Mouse (Mus musculus) embryonic facial prominence, embryonic 14.5 days (tissue): ENCODE data around the gene 4933411K16Rik. TPM values are rescaled to one million over a fixed set of nuclear protein-coding genes. Genes with fewer than 3 reads are reported as not detected.
A peak's percentile ranks its signal among the peaks of the same experiment; 100 is the strongest.

Source experiments
- ATAC-seq: fragments of 200-750 bp; cut with Nextera tagmentation; 2 replicates; pipeline ENCODE4 v1.8.0; 2017; ENCODE audit warnings: low read depth, moderate number of reproducible peaks, moderate TSS enrichment
- DNase-seq: peaks from one replicate; pipeline ENCODE4 v3.0.0-alpha.2; 2015; ENCODE audit warnings: low spot score
- H3K27ac ChIP-seq: fragments of 300-500 bp; sonication (generic); replicated peaks from 2 replicates; pipeline ENCODE4 v1.5.1; 2014; ENCODE audit warnings: low read depth, mild to moderate bottlenecking, low read length, moderate library complexity
- H3K27me3 ChIP-seq: fragments of 300-500 bp; sonication (generic); replicated peaks from 2 replicates; pipeline ENCODE4 v1.6.1; 2014; ENCODE audit warnings: low read length; ENCODE audit not compliant: control insufficient read depth, insufficient read depth
- H3K36me3 ChIP-seq: fragments of 300-500 bp; sonication (generic); 2 replicates; pipeline ENCODE4 v1.6.1; 2014; ENCODE audit warnings: low read length, mixed read lengths; ENCODE audit not compliant: control insufficient read depth, insufficient read depth
- H3K4me1 ChIP-seq: fragments of 300-500 bp; sonication (generic); 2 replicates; pipeline ENCODE4 v1.6.1; 2014; ENCODE audit warnings: antibody characterized with exemption, low read length; ENCODE audit not compliant: control insufficient read depth, insufficient read depth
- H3K4me2 ChIP-seq: fragments of 300-500 bp; sonication (generic); 2 replicates; pipeline ENCODE4 v1.6.1; 2014; ENCODE audit warnings: low read depth, mild to moderate bottlenecking, low read length, moderate library complexity, mixed read lengths
- H3K4me3 ChIP-seq: fragments of 300-500 bp; sonication (generic); 2 replicates; pipeline ENCODE4 v1.5.1; 2014; ENCODE audit warnings: low read depth, mild to moderate bottlenecking, low read length
- H3K9ac ChIP-seq: fragments of 300-500 bp; sonication (generic); 2 replicates; pipeline ENCODE4 v1.6.1; 2014; ENCODE audit warnings: low read depth, mild to moderate bottlenecking, low read length, moderate library complexity, mixed read lengths
- H3K9me3 ChIP-seq: fragments of 300-500 bp; sonication (generic); 2 replicates; pipeline ENCODE4 v1.6.1; 2016; ENCODE audit warnings: low read length; ENCODE audit not compliant: control insufficient read depth
- WGBS: fragments of 180-500 bp; shearing (Covaris S2); extraction: QIAGEN DNeasy Blood & Tissue Kit; methylation state at CpG from one replicate; pipeline ENCODE4 v1.1.7; 2014; 5-methylcytosine and 5-hydroxymethylcytosine counted together
- polyA plus RNA-seq: library from polyadenylated mRNA; unstranded; fragments of >200 nt; fragmentation: Nextera tagmentation; extraction: Ambion mirVana; gene quantifications from 2 replicates; pipeline ENCODE4 v1.2.1, GENCODE M21; 2014

4933411K16Rik gene
- polyA plus RNA-seq, result 0.25 TPM in 1 of 2 replicates, not detected in the other

DNA sequence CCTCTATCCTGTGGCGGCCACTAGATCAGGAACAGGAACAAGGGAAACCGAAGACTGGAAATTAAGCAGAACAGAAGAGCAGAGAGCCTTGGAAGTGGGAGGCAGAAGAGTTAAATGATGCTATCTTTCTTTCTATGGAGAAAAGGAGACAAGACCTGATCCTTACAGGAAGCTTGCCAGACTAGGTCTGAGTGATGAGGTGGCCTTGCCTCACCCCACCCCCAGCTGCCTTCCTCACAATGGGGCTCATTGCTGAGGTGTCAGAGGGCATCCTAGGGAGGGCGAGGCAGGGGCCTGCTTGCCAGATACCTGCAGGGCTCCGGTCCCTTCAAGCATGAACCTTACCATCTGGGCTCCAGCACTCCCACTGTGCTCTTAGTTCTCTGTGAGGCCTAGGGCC lies at the start of gene 4933411K16Rik:
Gene 4933411K16Rik, plus strand, starts transcription at position 301 of the 400 bp plus-strand sequence.
- H3K4me2 ChIP-seq, result no peak within 1 kb of the TSS
- no peaks in the 10 kb centered on the region for H3K36me3 ChIP-seq
- no peaks in the 10 kb centered on the region for H3K27me3 ChIP-seq
- H3K9me3 ChIP-seq, result no peaks in the 10 kb centered on the region
- no peaks in the 10 kb centered on the region for H3K4me1 ChIP-seq
- no peak for DNase-seq
- H3K4me3 ChIP-seq, result no peak within 1 kb of the TSS
- whole genome bisulfite sequencing, result 71% methylated on average over 4 of the region's 4 CpGs
- H3K27ac ChIP-seq, result no peak within 1 kb of the TSS
- no peak for ATAC-seq
- H3K9ac ChIP-seq, result no peak within 1 kb of the TSS

GRCm38 (mm10) chr19:42004258-42004657 lies 47.8 kb upstream of the 4933411K16Rik start:
- Histone ChIP-seq H3K9me3 (no peaks in the 10 kb centered on the region), H3K4me2 (no peak overlapping the region), H3K27me3 (no peaks in the 10 kb centered on the region), H3K4me3 (no peak overlapping the region), H3K9ac (no peak overlapping the region), H3K36me3 (no peaks in the 10 kb centered on the region), H3K4me1 (peaks cover 43% of the 10 kb centered on the region), H3K27ac (no peak overlapping the region)
- WGBS, result 72% methylated on average over 6 of the region's 6 CpGs
- no peak for ATAC-seq
- DNase-seq, result no peak

DNA sequence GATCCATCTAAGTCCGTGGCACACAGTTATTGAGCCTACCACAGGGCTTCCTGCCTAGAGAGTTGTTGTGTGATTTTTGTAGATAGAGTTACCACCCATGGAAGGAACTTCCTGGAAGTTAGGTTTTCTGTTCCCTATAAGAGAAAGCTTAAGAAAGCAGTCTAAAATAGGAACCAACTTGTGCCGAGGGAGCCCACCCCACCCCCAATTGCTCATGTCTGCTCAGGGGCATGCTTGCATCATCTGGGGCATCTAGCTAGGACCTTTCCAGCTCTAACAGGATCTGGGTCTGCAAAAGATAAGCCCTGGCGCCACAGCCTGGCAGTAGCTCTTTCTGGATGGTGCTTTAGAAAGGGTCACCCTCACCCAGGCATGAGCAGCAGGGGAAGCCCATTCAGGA lies 46.4 kb upstream of the 4933411K16Rik start:
- H3K4me1 ChIP-seq, result peaks cover 32% of the 10 kb centered on the region
- 64% methylated on average over 3 of the region's 3 CpGs for WGBS
- H3K27me3 ChIP-seq, result no peaks in the 10 kb centered on the region
- H3K36me3 ChIP-seq, result no peaks in the 10 kb centered on the region
- H3K9ac ChIP-seq, result no peak overlapping the region
- no peaks in the 10 kb centered on the region for H3K9me3 ChIP-seq
- H3K27ac ChIP-seq, result no peak overlapping the region
- no peak overlapping the region for H3K4me3 ChIP-seq
- no peak for DNase-seq
- no peak overlapping the region for H3K4me2 ChIP-seq
- no peak for ATAC-seq

GRCm38 (mm10) chr19:42006568-42006967 lies 45.5 kb upstream of the 4933411K16Rik start:
- Histone ChIP-seq H3K9ac (no peak overlapping the region), H3K9me3 (no peaks in the 10 kb centered on the region), H3K27me3 (no peaks in the 10 kb centered on the region), H3K4me1 (peaks cover 23% of the 10 kb centered on the region), H3K36me3 (no peaks in the 10 kb centered on the region), H3K27ac (no peak overlapping the region), H3K4me3 (no peak overlapping the region), H3K4me2 (no peak overlapping the region)
- DNase-seq, result no peak
- WGBS, result 64% methylated on average over 8 of the region's 8 CpGs
- no peak for ATAC-seq

- Histone ChIP-seq H3K4me3 (no peak overlapping the region), H3K4me2 (no peak overlapping the region), H3K9ac (no peak overlapping the region), H3K27me3 (no peaks in the 10 kb centered on the region), H3K9me3 (no peaks in the 10 kb centered on the region), H3K27ac (no peak overlapping the region), H3K36me3 (no peaks in the 10 kb centered on the region), H3K4me1 (peaks cover 23% of the 10 kb centered on the region)
- no peak for ATAC-seq
- no peak for DNase-seq
- 36% methylated on average over 3 of the region's 3 CpGs for WGBS
Measured at GRCm38 (mm10) chr19:42008586-42008985, 43.5 kb upstream of the 4933411K16Rik start.

DNA sequence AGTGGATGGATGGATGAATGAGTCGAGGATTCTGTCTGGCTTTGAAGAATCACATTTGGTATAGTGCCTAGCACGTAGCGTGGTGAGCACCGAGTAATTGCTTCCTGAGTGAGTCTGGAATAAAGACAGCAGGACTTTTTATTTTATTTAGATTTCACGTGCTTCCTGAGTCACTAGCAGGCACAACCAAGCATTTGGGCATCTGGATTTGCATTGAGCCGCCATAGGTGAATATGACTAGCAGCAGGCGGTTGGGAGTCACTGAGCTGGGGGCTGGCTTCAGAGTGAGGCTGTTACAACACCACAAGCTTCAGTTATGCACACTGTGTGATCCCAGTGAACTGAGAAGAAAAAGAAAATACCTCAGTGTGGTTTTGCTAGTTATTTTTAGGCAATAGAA lies 43.0 kb upstream of the 4933411K16Rik start:
- DNase-seq (no peak), ATAC-seq (no peak)
- Histone ChIP-seq H3K36me3 (no peaks in the 10 kb centered on the region), H3K27ac (no peak overlapping the region), H3K9me3 (no peaks in the 10 kb centered on the region), H3K9ac (no peak overlapping the region), H3K4me3 (no peak overlapping the region), H3K4me1 (peaks cover 23% of the 10 kb centered on the region), H3K27me3 (no peaks in the 10 kb centered on the region), H3K4me2 (no peak overlapping the region)
- WGBS, result 32% methylated on average over 7 of the region's 7 CpGs

DNA sequence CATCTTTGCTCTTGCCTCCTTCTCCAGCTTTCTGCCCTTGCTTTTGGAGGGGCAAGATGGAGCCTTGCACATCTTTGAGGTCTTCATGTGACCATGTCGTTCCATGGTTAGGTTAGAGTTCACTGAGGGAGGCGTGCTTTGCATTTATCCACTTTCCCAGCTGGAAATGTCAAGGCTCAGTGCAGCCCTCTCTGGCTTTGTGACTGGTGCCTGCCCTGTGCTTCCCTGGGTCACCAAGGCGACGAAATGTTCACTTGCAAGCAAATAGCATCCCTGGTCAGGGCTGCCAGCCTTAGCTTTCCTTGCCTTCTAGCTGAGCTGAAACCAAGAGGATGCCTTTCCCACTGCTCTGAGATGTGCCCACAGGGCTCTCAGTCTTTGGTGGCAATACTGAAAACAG lies 41.6 kb upstream of the 4933411K16Rik start:
- no peak overlapping the region for H3K4me3 ChIP-seq
- no peak overlapping the region for H3K4me2 ChIP-seq
- 79% methylated on average over 4 of the region's 4 CpGs for WGBS
- H3K9ac ChIP-seq, result no peak overlapping the region
- no peak for DNase-seq
- ATAC-seq, result no peak
- no peaks in the 10 kb centered on the region for H3K27me3 ChIP-seq
- H3K4me1 ChIP-seq, result peaks cover 22% of the 10 kb centered on the region
- no peaks in the 10 kb centered on the region for H3K9me3 ChIP-seq
- no peaks in the 10 kb centered on the region for H3K36me3 ChIP-seq
- H3K27ac ChIP-seq, result no peak overlapping the region

GRCm38 (mm10) chr19:42011123-42011522 lies 40.9 kb upstream of the 4933411K16Rik start:
- peak; percentile 28; the same call in 1 of the 2 replicates for ATAC-seq
- Histone ChIP-seq H3K27ac (no peak overlapping the region), H3K9ac (no peak overlapping the region), H3K9me3 (no peaks in the 10 kb centered on the region), H3K4me3 (no peak overlapping the region), H3K36me3 (no peaks in the 10 kb centered on the region), H3K4me2 (no peak overlapping the region), H3K27me3 (no peaks in the 10 kb centered on the region), H3K4me1 (peaks cover 21% of the 10 kb centered on the region)
- DNase-seq, result no peak
- 72% methylated on average over 7 of the region's 7 CpGs for WGBS

DNA sequence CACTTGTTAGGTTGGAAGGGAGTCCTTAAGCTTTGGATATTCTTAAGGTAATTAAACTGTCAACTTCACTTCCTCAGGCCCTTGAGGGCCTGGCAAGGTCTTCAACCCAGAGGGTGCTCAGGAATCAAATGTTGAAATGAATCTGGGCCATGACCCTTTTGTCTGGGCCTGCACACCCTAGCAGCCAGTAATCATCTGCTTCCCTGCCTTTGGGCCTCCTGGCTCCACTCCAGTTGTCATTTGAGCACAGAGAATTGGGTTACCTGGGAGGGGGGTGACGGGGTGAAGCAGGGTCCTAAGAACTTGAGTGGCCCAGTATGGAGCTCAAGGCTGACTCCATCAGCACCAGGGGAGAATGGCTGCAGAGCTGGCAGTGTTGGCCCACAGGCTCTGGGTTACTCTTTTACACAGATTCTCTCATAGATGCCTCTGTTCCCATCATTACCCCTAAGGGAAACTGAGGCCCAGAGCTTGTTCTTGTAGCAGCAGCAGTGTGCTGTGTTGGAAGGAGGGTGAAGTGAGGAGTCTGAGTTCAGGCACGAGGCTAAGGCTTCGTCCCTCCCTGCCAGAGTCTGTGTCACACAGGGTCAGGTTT lies 37.7 kb upstream of the 4933411K16Rik start:
- peak; percentile 32 for DNase-seq
- no peak overlapping the region for H3K27ac ChIP-seq
- 77% methylated on average over 3 of the region's 3 CpGs for WGBS

More for the DNA sequence above, 37.7 kb upstream of the 4933411K16Rik start:
- H3K4me2 ChIP-seq, result no peak overlapping the region
- H3K36me3 ChIP-seq, result no peaks in the 10 kb centered on the region
- H3K9ac ChIP-seq, result no peak overlapping the region
- no peak overlapping the region for H3K4me3 ChIP-seq
- peaks cover 39% of the 10 kb centered on the region for H3K4me1 ChIP-seq
- ATAC-seq, result peak; percentile 41; the same call in 1 of the 2 replicates
- no peaks in the 10 kb centered on the region for H3K9me3 ChIP-seq
- H3K27me3 ChIP-seq, result no peaks in the 10 kb centered on the region
